Mouse (Mus musculus): ENCODE data around the gene Mlec. TPM values are rescaled to one million over a fixed set of nuclear protein-coding genes. Genes with fewer than 3 reads are reported as not detected.
"Not testable (repeated sequence)": the region's sequence is repeated elsewhere in the genome, so short reads cannot be mapped to it uniquely, and the experiment has no call there.

Mlec gene
- polyA plus RNA-seq, 1 experiment from 2014 or later, result 68.5 TPM

DNA sequence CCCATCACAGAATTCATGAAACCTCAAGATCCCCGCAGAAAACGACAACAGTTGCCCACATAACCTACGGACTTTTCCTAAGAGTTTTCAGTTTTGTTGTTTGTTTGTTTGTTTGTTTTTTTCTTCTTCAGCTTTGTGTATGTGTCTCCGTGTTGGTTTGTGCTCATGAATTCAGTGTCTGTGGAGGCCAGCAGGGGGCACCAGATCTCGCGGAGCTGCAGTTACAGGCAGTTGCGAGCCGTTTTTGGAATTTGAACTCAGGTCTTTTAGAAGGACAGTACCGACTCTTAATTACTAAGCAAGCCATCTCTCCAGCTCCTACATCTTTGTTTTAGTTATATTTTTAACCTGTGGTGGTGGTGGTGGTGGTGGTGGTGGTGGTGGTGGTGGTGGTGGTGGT, 7.4 kb upstream of the Mlec start:
- Histone ChIP-seq H3K9ac (ENCODE audit: low read depth, low read length) (no peak overlapping the region), H3K4me1 (ENCODE audit: control insufficient read depth, insufficient read depth, low read length) (peaks cover 36% of the 10 kb centered on the region), H3K9me3 (ENCODE audit: control insufficient read depth, low read length) (no peaks in the 10 kb centered on the region), H3K4me2 (ENCODE audit: low read depth, low read length) (no peak overlapping the region), H3K4me3 (ENCODE audit: low read length) (no peak overlapping the region), H3K36me3 (ENCODE audit: control insufficient read depth, insufficient read depth, low read length) (no peaks in the 10 kb centered on the region), H3K27ac (ENCODE audit: low read length) (no peak overlapping the region), H3K27me3 (replicated peaks; ENCODE audit: control insufficient read depth, insufficient read depth, low read length) (no peaks in the 10 kb centered on the region)
- no peak for ATAC-seq
- WGBS, result 63% methylated on average over 9 of the region's 9 CpGs

DNA sequence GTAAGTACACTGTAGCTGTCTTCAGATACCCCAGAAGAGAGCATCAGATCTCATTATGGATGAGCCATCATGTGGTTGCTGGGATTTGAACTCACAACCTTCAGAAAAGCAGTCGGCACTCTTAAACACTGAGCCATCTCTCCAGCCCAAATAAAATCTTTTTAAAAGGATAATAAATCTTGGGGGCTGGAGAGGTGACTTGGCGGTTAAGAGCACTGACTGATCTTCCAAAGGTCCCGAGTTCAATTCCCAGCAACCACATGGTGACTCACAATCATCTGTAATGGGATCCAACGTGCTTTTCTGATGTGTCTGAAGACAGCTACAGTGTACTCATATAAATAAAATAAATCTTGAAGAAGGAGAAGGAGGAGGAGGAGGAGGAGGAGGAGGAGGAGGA, 6.5 kb upstream of the Mlec start:
- 79% methylated on average over 4 of the region's 4 CpGs for WGBS
- H3K4me2 ChIP-seq (ENCODE audit: low read depth, low read length), result not testable (repeated sequence)

DNA sequence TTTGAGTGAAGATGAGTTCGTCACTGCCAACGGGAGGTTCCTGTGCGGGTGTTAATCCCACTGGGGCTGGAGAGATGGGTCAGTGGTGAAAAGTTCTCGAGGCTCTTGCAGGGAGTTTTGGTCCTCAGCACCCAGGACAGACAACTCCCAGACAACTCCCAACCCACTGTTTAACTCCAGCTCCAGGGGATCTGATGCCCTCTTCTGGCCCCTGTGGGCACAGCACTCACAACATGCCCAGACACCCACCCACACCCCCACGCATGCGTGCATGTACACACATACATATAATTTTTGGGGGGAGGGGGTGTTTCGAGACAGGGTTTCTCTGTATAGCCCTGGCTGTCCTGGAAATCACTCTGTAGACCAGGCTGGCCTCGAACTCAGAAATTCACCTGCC, 5.6 kb upstream of the Mlec start:
- H3K27me3 ChIP-seq (replicated peaks; ENCODE audit: control insufficient read depth, insufficient read depth, low read length), result no peaks in the 10 kb centered on the region
- H3K4me3 ChIP-seq (ENCODE audit: low read length), result no peak overlapping the region
- H3K36me3 ChIP-seq (ENCODE audit: control insufficient read depth, insufficient read depth, low read length), result no peaks in the 10 kb centered on the region
- ATAC-seq, result no peak
- no peak overlapping the region for H3K9ac ChIP-seq (ENCODE audit: low read depth, low read length)
- H3K4me2 ChIP-seq (ENCODE audit: low read depth, low read length), result no peak overlapping the region
- H3K4me1 ChIP-seq (ENCODE audit: control insufficient read depth, insufficient read depth, low read length), result peaks cover 37% of the 10 kb centered on the region
- H3K9me3 ChIP-seq (ENCODE audit: control insufficient read depth, low read length), result no peaks in the 10 kb centered on the region
- WGBS, result 34% methylated on average over 8 of the region's 8 CpGs
- no peak overlapping the region for H3K27ac ChIP-seq (ENCODE audit: low read length)

More for the DNA sequence above, 6.5 kb upstream of the Mlec start:
- not testable (repeated sequence) for H3K27ac ChIP-seq (ENCODE audit: low read length); H3K9me3 ChIP-seq (ENCODE audit: control insufficient read depth, low read length); H3K4me3 ChIP-seq (ENCODE audit: low read length); H3K27me3 ChIP-seq (replicated peaks; ENCODE audit: control insufficient read depth, insufficient read depth, low read length); H3K36me3 ChIP-seq (ENCODE audit: control insufficient read depth, insufficient read depth, low read length); H3K9ac ChIP-seq (ENCODE audit: low read depth, low read length); ATAC-seq
- peaks cover 40% of the 10 kb centered on the region for H3K4me1 ChIP-seq (ENCODE audit: control insufficient read depth, insufficient read depth, low read length)

DNA sequence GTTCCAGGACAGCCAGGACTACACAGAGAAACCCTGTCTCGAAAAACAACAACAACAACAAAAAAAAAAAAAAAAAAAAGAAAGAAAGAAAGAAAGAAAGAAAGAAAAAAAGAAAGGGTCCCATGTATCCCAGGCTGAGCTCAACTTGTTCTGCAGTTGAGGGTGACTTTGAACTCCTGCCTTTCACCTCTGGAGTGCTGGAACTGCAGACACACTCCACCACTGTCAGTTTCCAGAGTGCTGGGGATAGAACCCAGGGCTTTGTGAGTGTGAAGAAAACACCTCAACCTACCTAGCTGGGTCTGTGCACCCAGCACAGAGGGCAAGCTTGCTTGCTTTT, 3.9 kb upstream of the Mlec start:
- not testable (repeated sequence) for H3K27me3 ChIP-seq (replicated peaks; ENCODE audit: control insufficient read depth, insufficient read depth, low read length); ATAC-seq; H3K36me3 ChIP-seq (ENCODE audit: control insufficient read depth, insufficient read depth, low read length); H3K4me3 ChIP-seq (ENCODE audit: low read length); H3K9me3 ChIP-seq (ENCODE audit: control insufficient read depth, low read length); H3K9ac ChIP-seq (ENCODE audit: low read depth, low read length); H3K4me2 ChIP-seq (ENCODE audit: low read depth, low read length); H3K27ac ChIP-seq (ENCODE audit: low read length)
- peaks cover 32% of the 10 kb centered on the region for H3K4me1 ChIP-seq (ENCODE audit: control insufficient read depth, insufficient read depth, low read length)
- WGBS, result 93% methylated on average over 1 of the region's 1 CpGs

DNA sequence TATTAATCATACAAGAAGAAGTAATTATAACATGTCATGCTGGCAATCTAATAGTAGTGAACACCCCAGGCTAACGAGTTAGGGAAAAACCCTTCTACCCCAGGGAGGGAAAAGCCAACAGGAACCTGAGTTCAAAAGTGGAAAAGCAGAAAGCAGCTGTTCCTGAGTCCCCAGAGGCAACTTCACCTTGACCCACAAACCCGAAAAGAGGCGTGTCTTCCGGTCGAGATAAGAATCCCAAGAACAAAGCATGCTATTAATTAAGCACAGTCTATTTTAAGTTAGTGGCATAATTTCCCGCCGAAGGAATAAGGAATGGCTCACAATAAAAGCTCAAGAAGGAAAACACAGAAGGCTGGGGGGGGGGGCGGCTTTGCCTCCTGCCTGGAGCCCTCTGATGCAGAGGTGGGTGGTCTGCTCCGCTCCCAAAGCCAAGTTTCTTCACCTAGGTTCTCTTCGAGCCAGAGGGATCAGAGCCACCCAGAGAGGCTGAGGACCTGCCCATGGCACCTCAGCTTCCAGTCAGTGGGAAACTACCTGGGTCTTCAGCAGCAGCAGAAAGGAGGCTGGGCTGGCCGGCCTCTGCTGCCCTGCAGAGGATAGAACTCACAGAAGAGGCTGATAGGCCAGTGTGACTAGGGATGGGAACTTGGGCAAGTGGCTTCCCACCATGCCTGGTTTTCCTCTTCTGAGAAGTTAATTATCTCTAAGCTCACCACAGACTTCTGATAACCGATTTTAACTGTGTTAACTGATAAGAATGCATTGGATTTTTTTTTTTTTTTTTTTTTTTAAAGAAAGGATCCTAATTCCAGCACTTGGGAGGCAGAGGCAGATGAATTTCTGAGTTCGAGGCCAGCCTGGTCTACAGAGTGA, 3.3 kb upstream of the Mlec start:
- H3K9ac ChIP-seq (ENCODE audit: low read depth, low read length), result peak overlapping the region; percentile 36
- whole genome bisulfite sequencing, result 48% methylated on average over 13 of the region's 13 CpGs
- no peaks in the 10 kb centered on the region for H3K36me3 ChIP-seq (ENCODE audit: control insufficient read depth, insufficient read depth, low read length)
- H3K4me3 ChIP-seq (ENCODE audit: low read length), result no peak overlapping the region
- no peak for ATAC-seq
- H3K4me2 ChIP-seq (ENCODE audit: low read depth, low read length), result no peak overlapping the region
- H3K4me1 ChIP-seq (ENCODE audit: control insufficient read depth, insufficient read depth, low read length), result peaks cover 29% of the 10 kb centered on the region
- no peaks in the 10 kb centered on the region for H3K27me3 ChIP-seq (replicated peaks; ENCODE audit: control insufficient read depth, insufficient read depth, low read length)
- H3K27ac ChIP-seq (ENCODE audit: low read length), result peak overlapping the region; percentile 65
- no peaks in the 10 kb centered on the region for H3K9me3 ChIP-seq (ENCODE audit: control insufficient read depth, low read length)

DNA sequence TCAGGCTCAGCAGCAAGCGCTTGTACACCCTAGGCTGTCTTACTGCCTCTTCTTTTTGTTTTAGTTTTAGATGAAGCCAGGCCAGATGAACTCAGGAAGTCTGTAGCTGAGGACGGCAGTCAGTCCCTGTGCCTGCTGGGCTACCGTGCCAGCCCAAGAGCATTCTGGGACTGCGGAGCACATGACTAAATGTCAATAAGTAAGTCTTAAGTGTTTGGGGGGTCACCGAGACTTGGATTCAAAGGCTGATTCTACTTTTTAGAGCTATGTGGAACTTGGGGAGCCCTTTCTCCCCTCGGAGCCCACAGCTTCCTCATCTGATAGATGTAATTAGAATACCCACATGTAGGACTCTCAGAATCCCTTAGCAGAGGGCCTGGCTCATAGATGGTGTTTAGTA, 2.7 kb upstream of the Mlec start:
- WGBS, result 75% methylated on average over 6 of the region's 6 CpGs
- Histone ChIP-seq H3K4me1 (ENCODE audit: control insufficient read depth, insufficient read depth, low read length) (peaks cover 29% of the 10 kb centered on the region), H3K27me3 (replicated peaks; ENCODE audit: control insufficient read depth, insufficient read depth, low read length) (no peaks in the 10 kb centered on the region), H3K4me2 (ENCODE audit: low read depth, low read length) (no peak overlapping the region), H3K4me3 (ENCODE audit: low read length) (no peak overlapping the region), H3K9me3 (ENCODE audit: control insufficient read depth, low read length) (no peaks in the 10 kb centered on the region), H3K9ac (ENCODE audit: low read depth, low read length) (peak overlapping the region; percentile 36; the same call in 1 of the 2 replicates), H3K36me3 (ENCODE audit: control insufficient read depth, insufficient read depth, low read length) (no peaks in the 10 kb centered on the region), H3K27ac (ENCODE audit: low read length) (peak overlapping the region; percentile 65)
- ATAC-seq, result no peak

DNA sequence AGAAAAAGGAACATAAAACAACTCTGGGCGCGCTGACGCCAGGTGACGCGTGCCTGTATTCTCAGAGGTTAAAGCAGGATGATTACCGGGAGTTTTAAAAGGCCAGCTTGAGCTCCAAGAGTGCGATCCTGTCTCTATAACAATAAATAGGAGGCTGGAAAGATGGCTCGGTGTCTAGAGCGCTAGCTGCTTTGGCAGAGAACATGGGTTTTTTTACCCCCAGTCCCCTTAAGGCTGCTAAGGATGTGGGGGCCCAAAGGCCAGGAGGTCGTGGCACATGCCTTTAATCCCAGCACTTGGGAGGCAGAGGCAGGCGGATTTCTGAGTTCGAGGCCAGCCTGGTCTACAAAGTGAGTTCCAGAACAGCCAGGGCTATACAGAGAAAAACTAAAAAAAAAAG, 1.2 kb upstream of the Mlec start:
- peak overlapping the region; percentile 99 for H3K4me3 ChIP-seq (ENCODE audit: low read length)
- ATAC-seq, result no peak
- H3K4me2 ChIP-seq (ENCODE audit: low read depth, low read length), result peak overlapping the region; percentile 77
- H3K4me1 ChIP-seq (ENCODE audit: control insufficient read depth, insufficient read depth, low read length), result peaks cover 43% of the 10 kb centered on the region
- H3K27ac ChIP-seq (ENCODE audit: low read length), result peak overlapping the region; percentile 99
- no peaks in the 10 kb centered on the region for H3K36me3 ChIP-seq (ENCODE audit: control insufficient read depth, insufficient read depth, low read length)
- peak overlapping the region; percentile 99 for H3K9ac ChIP-seq (ENCODE audit: low read depth, low read length)
- 35% methylated on average over 12 of the region's 12 CpGs for WGBS
- no peaks in the 10 kb centered on the region for H3K9me3 ChIP-seq (ENCODE audit: control insufficient read depth, low read length)
- no peaks in the 10 kb centered on the region for H3K27me3 ChIP-seq (replicated peaks; ENCODE audit: control insufficient read depth, insufficient read depth, low read length)

DNA sequence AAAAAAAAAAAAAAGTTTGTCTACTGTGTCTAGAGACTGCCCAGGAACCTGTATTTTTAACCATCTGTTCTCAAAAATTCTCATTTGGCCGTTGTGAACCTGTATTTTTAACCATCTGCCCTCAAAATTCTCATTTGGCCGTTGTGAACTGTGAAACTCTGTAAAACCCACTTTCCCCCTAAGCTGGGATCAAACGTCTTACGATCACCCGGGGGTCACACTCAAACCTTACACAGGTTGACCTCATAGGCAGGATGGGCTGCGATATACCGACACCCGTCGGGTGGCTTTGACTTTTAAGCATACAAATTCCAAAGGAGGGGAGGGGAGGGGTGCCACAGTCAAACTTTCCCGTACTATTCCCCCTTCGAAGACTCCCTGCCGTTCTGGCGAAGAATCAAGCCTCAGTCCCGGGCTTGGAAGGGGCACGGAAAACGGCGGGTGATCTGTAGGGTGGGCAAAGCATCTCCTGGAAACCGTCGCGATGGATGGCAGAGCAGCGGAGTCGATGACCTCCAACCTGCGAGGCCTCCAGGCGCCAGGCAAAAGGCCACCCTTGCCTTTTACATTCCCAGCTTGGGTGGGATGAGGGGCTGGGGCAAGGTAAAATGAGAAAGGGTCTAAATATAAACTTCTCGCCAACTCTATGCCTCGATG, 918 bp downstream of the Mlec start:
- H3K4me2 ChIP-seq (ENCODE audit: low read depth, low read length), result peak overlapping the region; percentile 83
- no peaks in the 10 kb centered on the region for H3K27me3 ChIP-seq (replicated peaks; ENCODE audit: control insufficient read depth, insufficient read depth, low read length)
- no peaks in the 10 kb centered on the region for H3K9me3 ChIP-seq (ENCODE audit: control insufficient read depth, low read length)
- WGBS, result 1% methylated on average over 26 of the region's 26 CpGs
- peak overlapping the region; percentile 99 for H3K9ac ChIP-seq (ENCODE audit: low read depth, low read length)
- H3K4me3 ChIP-seq (ENCODE audit: low read length), result peak overlapping the region; percentile 99
- H3K27ac ChIP-seq (ENCODE audit: low read length), result peak overlapping the region; percentile 97
- no peak for ATAC-seq
- no peaks in the 10 kb centered on the region for H3K36me3 ChIP-seq (ENCODE audit: control insufficient read depth, insufficient read depth, low read length)
- peaks cover 61% of the 10 kb centered on the region for H3K4me1 ChIP-seq (ENCODE audit: control insufficient read depth, insufficient read depth, low read length)

DNA sequence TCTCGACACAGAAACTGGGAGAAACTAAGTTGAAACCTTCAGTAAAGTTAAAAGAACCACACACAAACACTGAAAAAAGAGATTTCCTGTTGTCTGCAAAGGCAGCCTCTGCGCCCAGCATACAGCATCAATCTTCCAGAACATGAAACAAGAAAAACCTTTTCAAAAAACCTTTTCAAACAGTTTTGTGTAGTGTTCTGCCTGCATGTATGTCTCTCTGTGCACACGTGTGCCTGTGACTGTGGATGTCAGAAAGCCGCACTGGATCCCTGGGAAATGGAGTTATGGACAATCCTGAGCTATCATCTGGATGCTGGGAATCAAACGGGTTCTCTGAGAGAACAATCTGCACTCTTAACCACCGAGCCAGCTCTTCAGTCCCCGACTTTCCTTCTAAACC, 1.6 kb downstream of the Mlec start:
- peak overlapping the region; percentile 97 for H3K27ac ChIP-seq (ENCODE audit: low read length)
- 38% methylated on average over 7 of the region's 7 CpGs for WGBS
- H3K4me2 ChIP-seq (ENCODE audit: low read depth, low read length), result peak overlapping the region; percentile 83
- peak overlapping the region; percentile 99 for H3K4me3 ChIP-seq (ENCODE audit: low read length)
- H3K4me1 ChIP-seq (ENCODE audit: control insufficient read depth, insufficient read depth, low read length), result peaks cover 61% of the 10 kb centered on the region
- ATAC-seq, result no peak
- peak overlapping the region; percentile 99 for H3K9ac ChIP-seq (ENCODE audit: low read depth, low read length)
- H3K27me3 ChIP-seq (replicated peaks; ENCODE audit: control insufficient read depth, insufficient read depth, low read length), result no peaks in the 10 kb centered on the region
- no peaks in the 10 kb centered on the region for H3K9me3 ChIP-seq (ENCODE audit: control insufficient read depth, low read length)
- H3K36me3 ChIP-seq (ENCODE audit: control insufficient read depth, insufficient read depth, low read length), result no peaks in the 10 kb centered on the region
